Mouse (Mus musculus) embryonic facial prominence, embryonic 11.5 days (tissue): ENCODE measurements around the gene Ralgapa2. TPM values are rescaled to one million over a fixed set of nuclear protein-coding genes. Genes with fewer than 3 reads are reported as not detected.

Experiments
- ATAC-seq: fragments of 200-750 bp; cut with Nextera tagmentation; replicated peaks from 2 replicates; pipeline ENCODE4 v1.8.0; 2017; ENCODE audit warnings: low read depth; ENCODE audit not compliant: insufficient number of reproducible peaks, low FRiP score, low TSS enrichment
- DNase-seq: peaks from one replicate; pipeline ENCODE4 v3.0.0-alpha.2; 2015; ENCODE audit warnings: low spot score
- H3K27ac ChIP-seq: fragments of 300-500 bp; sonication (generic); replicated peaks from 2 replicates; pipeline ENCODE4 v1.5.1; 2014; ENCODE audit warnings: mild to moderate bottlenecking, low read depth, low read length, control low read depth
- H3K27me3 ChIP-seq: fragments of 300-500 bp; sonication (generic); 2 replicates; pipeline ENCODE4 v1.6.1; 2014; ENCODE audit warnings: mild to moderate bottlenecking, low read length, moderate library complexity, mixed read lengths; ENCODE audit not compliant: control insufficient read depth, insufficient read depth
- H3K36me3 ChIP-seq: fragments of 300-500 bp; sonication (generic); replicated peaks from 2 replicates; pipeline ENCODE4 v1.6.1; 2014; ENCODE audit warnings: low read depth, mild to moderate bottlenecking, low read length, moderate library complexity, mixed read lengths; ENCODE audit not compliant: control insufficient read depth, insufficient read depth
- H3K4me1 ChIP-seq: fragments of 300-500 bp; sonication (generic); 2 replicates; pipeline ENCODE4 v1.6.1; 2014; ENCODE audit warnings: low read length, mixed read lengths; ENCODE audit not compliant: control insufficient read depth, insufficient read depth
- H3K4me2 ChIP-seq: fragments of 300-500 bp; sonication (generic); 2 replicates; pipeline ENCODE4 v1.6.1; 2014; ENCODE audit warnings: low read depth, mild to moderate bottlenecking, control low read depth, low read length, moderate library complexity
- H3K4me3 ChIP-seq: fragments of 300-500 bp; sonication (generic); 2 replicates; pipeline ENCODE4 v1.5.1; 2014; ENCODE audit warnings: low read depth, low read length, control low read depth
- H3K9ac ChIP-seq: fragments of 300-500 bp; sonication (generic); replicated peaks from 2 replicates; pipeline ENCODE4 v1.6.1; 2014; ENCODE audit warnings: mild to moderate bottlenecking, control low read depth, low read length
- H3K9me3 ChIP-seq: fragments of 300-500 bp; sonication (generic); replicated peaks from 2 replicates; pipeline ENCODE4 v1.6.1; 2016; ENCODE audit warnings: mild to moderate bottlenecking, low read length, inconsistent platforms, mixed read lengths; ENCODE audit not compliant: control insufficient read depth
- WGBS: fragments of 180-500 bp; shearing (Covaris S2); extraction: QIAGEN DNeasy Blood & Tissue Kit; methylation state at CpG from one replicate; pipeline ENCODE4 v1.1.7; 2014; 5-methylcytosine and 5-hydroxymethylcytosine counted together
- polyA plus RNA-seq: library from polyadenylated mRNA; unstranded; fragments of >200 nt; fragmentation: Nextera tagmentation; extraction: Ambion mirVana; gene quantifications from 2 replicates; pipeline ENCODE4 v1.2.1, GENCODE M21; 2014

The Ralgapa2 gene
- polyA plus RNA-seq, 1 experiment from 2014 or later: 8.2 TPM

- H3K36me3 ChIP-seq: no peaks in the 10 kb centered on the region
- H3K9me3 ChIP-seq: no peaks in the 10 kb centered on the region
- WGBS: 44% methylated on average over 2 of the region's 2 CpGs
- no peak for ATAC-seq
- H3K27me3 ChIP-seq: no peaks in the 10 kb centered on the region
- H3K4me2 ChIP-seq: no peak overlapping the region
- no peak overlapping the region for H3K27ac ChIP-seq
- no peak for DNase-seq
- no peak overlapping the region for H3K9ac ChIP-seq
- no peak overlapping the region for H3K4me3 ChIP-seq
- H3K4me1 ChIP-seq: no peaks in the 10 kb centered on the region
Measured at GRCm38 (mm10) chr2:146322770-146323169, 189.4 kb downstream of the Ralgapa2 start.

DNA sequence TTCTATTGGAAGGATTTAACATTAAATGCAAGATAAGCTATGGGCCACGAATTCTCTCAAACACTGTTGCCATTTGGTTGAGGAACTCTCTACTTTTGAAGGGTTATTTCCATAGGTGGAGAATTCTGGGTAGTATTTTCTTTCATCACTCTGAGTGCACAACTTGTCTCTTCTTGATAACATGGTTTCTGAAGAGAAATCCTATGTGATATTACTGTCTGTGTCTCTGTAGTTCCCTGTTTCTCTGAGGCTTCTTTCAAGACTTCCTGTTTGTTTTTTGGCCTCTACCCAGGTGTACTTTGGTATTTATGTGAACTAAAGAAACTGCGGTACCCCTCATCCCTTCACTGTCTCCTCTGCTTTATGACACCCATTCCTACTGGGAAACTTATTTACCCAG, 190.1 kb downstream of the Ralgapa2 start:
- no peak for DNase-seq
- no peak overlapping the region for H3K27ac ChIP-seq
- no peaks in the 10 kb centered on the region for H3K9me3 ChIP-seq
- H3K4me1 ChIP-seq: no peaks in the 10 kb centered on the region
- no peak for ATAC-seq
- 90% methylated on average over 2 of the region's 2 CpGs for WGBS
- no peak overlapping the region for H3K4me3 ChIP-seq
- H3K9ac ChIP-seq: no peak overlapping the region
- H3K4me2 ChIP-seq: no peak overlapping the region
- no peaks in the 10 kb centered on the region for H3K36me3 ChIP-seq
- no peaks in the 10 kb centered on the region for H3K27me3 ChIP-seq

DNA sequence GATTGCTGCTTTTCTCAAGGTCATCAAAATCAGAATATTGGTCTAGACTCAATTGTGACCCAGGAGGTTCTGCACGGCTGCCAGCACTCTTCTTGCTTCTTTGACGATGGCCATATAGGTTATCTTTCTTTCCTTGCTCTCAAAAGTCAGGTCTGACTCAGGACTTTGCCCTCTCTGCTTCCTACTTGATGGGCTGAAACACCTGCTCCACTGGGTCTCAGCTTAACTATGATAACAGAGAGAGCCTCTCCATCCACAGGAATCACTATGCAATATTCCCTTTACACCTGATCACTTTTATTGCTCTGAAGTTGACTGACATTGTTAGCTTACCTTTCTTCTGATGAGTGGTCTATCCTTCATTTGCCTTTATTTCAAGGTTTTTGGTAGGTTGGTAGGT, 191.5 kb downstream of the Ralgapa2 start:
- Histone ChIP-seq H3K36me3 (no peaks in the 10 kb centered on the region), H3K27ac (no peak overlapping the region), H3K9me3 (no peaks in the 10 kb centered on the region), H3K4me3 (no peak overlapping the region), H3K9ac (no peak overlapping the region), H3K4me1 (no peaks in the 10 kb centered on the region), H3K27me3 (no peaks in the 10 kb centered on the region), H3K4me2 (no peak overlapping the region)
- no peak for ATAC-seq
- no peak for DNase-seq
- 98% methylated on average over 2 of the region's 2 CpGs for WGBS

DNA sequence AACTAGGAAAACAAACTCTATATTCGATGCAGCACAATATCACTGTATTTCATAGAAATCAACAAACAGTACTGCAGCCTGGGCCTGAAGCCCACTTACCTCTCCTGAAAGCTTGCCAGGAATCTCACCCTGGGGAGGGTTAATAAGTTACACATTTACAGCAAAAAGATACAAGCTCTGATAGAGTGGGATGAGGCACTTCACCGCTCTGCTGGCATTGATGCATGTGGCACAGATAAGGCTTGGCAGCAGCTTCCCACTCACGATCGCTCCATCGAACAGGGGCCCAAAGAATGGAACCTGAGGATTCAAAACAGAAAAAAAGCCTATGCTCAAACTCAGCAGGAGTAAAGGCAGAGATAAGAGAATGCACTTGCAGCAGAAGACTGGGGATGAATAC, 197.4 kb downstream of the Ralgapa2 start:
- H3K27me3 ChIP-seq: no peaks in the 10 kb centered on the region
- no peaks in the 10 kb centered on the region for H3K9me3 ChIP-seq
- H3K9ac ChIP-seq: no peak overlapping the region
- no peak overlapping the region for H3K4me2 ChIP-seq
- H3K36me3 ChIP-seq: no peaks in the 10 kb centered on the region
- H3K4me3 ChIP-seq: no peak overlapping the region
- H3K4me1 ChIP-seq: no peaks in the 10 kb centered on the region
- WGBS: 81% methylated on average over 5 of the region's 5 CpGs
- DNase-seq: no peak
- no peak overlapping the region for H3K27ac ChIP-seq
- ATAC-seq: no peak

GRCm38 (mm10) chr2:146313811-146314210, 198.3 kb downstream of the Ralgapa2 start:
- Histone ChIP-seq H3K4me3 (no peak overlapping the region), H3K36me3 (no peaks in the 10 kb centered on the region), H3K4me2 (no peak overlapping the region), H3K27ac (no peak overlapping the region), H3K9ac (no peak overlapping the region), H3K4me1 (no peaks in the 10 kb centered on the region), H3K27me3 (no peaks in the 10 kb centered on the region), H3K9me3 (no peaks in the 10 kb centered on the region)
- no peak for ATAC-seq
- 75% methylated on average over 4 of the region's 4 CpGs for WGBS
- DNase-seq: no peak

DNA sequence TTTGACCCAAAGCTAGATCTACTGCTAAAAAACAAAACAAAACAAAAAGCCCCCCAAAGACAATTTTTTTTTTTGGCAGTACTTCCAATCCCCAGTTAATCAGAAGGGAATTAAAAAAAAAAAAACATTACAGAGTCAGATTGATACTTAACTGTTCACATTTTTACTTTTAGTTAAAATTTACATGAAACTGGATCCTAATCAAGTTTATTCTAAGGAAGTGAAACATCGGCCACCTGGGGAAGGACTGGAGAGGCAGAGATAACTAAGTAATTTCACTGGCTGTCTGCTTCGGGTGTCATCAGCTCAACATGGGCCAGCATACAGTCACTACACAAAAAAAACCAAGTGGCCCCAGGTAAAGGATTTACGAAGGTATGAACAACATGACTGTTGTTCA, 201.4 kb downstream of the Ralgapa2 start:
- Histone ChIP-seq H3K4me2 (no peak overlapping the region), H3K4me3 (no peak overlapping the region), H3K36me3 (no peaks in the 10 kb centered on the region), H3K27ac (no peak overlapping the region), H3K27me3 (no peaks in the 10 kb centered on the region), H3K9ac (no peak overlapping the region), H3K9me3 (no peaks in the 10 kb centered on the region), H3K4me1 (no peaks in the 10 kb centered on the region)
- WGBS: 77% methylated on average over 3 of the region's 3 CpGs
- DNase-seq (no peak), ATAC-seq (no peak)

DNA sequence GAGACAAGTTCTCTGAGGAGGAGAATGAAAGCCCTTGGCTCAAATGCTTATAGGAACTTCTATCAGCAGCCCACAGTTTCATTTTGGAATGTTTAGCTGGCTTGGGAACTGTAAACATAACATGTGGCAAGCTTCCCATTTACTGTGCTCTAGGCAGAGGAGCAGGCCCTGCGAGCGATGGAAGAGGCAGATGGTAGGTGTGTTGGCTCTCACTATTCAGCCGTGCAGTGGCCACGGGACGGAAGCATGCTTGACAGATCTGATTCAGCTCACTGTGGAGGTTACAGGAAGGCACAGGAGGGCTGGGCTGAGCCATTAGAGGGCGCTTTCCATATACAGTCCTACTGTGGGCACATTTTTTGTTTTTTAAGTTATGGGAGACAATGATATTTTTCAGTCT, 201.9 kb downstream of the Ralgapa2 start:
- H3K4me3 ChIP-seq: no peak overlapping the region
- no peaks in the 10 kb centered on the region for H3K36me3 ChIP-seq
- DNase-seq (no peak), ATAC-seq (no peak)
- H3K4me2 ChIP-seq: no peak overlapping the region
- no peaks in the 10 kb centered on the region for H3K4me1 ChIP-seq
- WGBS: 70% methylated on average over 6 of the region's 6 CpGs
- no peaks in the 10 kb centered on the region for H3K9me3 ChIP-seq
- no peak overlapping the region for H3K27ac ChIP-seq
- H3K27me3 ChIP-seq: no peaks in the 10 kb centered on the region
- H3K9ac ChIP-seq: no peak overlapping the region

- Histone ChIP-seq H3K9ac (no peak overlapping the region), H3K4me3 (no peak overlapping the region), H3K36me3 (no peaks in the 10 kb centered on the region), H3K9me3 (no peaks in the 10 kb centered on the region), H3K27me3 (no peaks in the 10 kb centered on the region), H3K4me2 (no peak overlapping the region), H3K27ac (no peak overlapping the region), H3K4me1 (no peaks in the 10 kb centered on the region)
- ATAC-seq (no peak), DNase-seq (no peak)
- 85% methylated on average over 2 of the region's 2 CpGs for WGBS
Measured at GRCm38 (mm10) chr2:146309413-146309812, 202.7 kb downstream of the Ralgapa2 start.
